Mouse (Mus musculus): ENCODE data around the gene Tex2. TPM values are rescaled to one million over a fixed set of nuclear protein-coding genes. Genes with fewer than 3 reads are reported as not detected.

The Tex2 gene
- total RNA-seq, 2 experiments from 2014 or later, result 40.1 to 42.1 TPM

- no peak for DNase-seq
- intact Hi-C loops (cut with DNase I), result no loop called here
These were observed 144.7 kb downstream of the Tex2 start for GRCm38 (mm10) chr11:106468509-106468908.

- no peak for DNase-seq
- intact Hi-C loops (cut with DNase I), result no loop called here
These were observed 147.3 kb downstream of the Tex2 start for GRCm38 (mm10) chr11:106465932-106466331.

- no peak for DNase-seq
- intact Hi-C loops (cut with DNase I), result no loop called here
These were observed 147.7 kb downstream of the Tex2 start for GRCm38 (mm10) chr11:106465545-106465903.

GRCm38 (mm10) chr11:106464681-106465544, 148.3 kb downstream of the Tex2 start:
- no peak for DNase-seq
- intact Hi-C loops (cut with DNase I), result no loop called here

- intact Hi-C loops (cut with DNase I), result no loop called here
- DNase-seq, result no peak
These were observed 149.4 kb downstream of the Tex2 start for GRCm38 (mm10) chr11:106463845-106464244.

GRCm38 (mm10) chr11:106462309-106462708, 150.9 kb downstream of the Tex2 start:
- intact Hi-C loops (cut with DNase I), result no loop called here
- no peak for DNase-seq

GRCm38 (mm10) chr11:106461145-106461932, 151.9 kb downstream of the Tex2 start:
- no peak for DNase-seq
- intact Hi-C loops (cut with DNase I), result no loop called here

- no peak for DNase-seq
- intact Hi-C loops (cut with DNase I), result no loop called here
These were observed 152.6 kb downstream of the Tex2 start for GRCm38 (mm10) chr11:106460671-106461070.

GRCm38 (mm10) chr11:106458540-106458939, 154.7 kb downstream of the Tex2 start:
- intact Hi-C loops (cut with DNase I), result no loop called here

More at GRCm38 (mm10) chr11:106458540-106458939, 154.7 kb downstream of the Tex2 start:
- DNase-seq, result no peak

Other genes starting within 250 kb of the Tex2 start
- under 1 TPM; 0.81 to 0.92 TPM for gene Prr29, start 248.0 kb downstream of the Tex2 start, total RNA-seq (2021)
- gene Icam2, start 225.3 kb downstream of the Tex2 start, total RNA-seq (2021), result 10 to 100 TPM; 30.3 to 34.9 TPM
- 10 to 100 TPM; 10.2 to 12.9 TPM for gene Ern1, start 125.6 kb downstream of the Tex2 start, total RNA-seq (2021)
- 100 to 1,000 TPM; 120 to 139 TPM for gene Pecam1, start 137.2 kb upstream of the Tex2 start, total RNA-seq (2021)
- 1 to 10 TPM in 1 of 2 experiments, under 1 TPM in 1; 0.97 to 1.0 TPM for gene Milr1, start 137.8 kb upstream of the Tex2 start, total RNA-seq (2021)
- 1 to 10 TPM; 4.4 to 4.5 TPM for gene Polg2, start 166.1 kb upstream of the Tex2 start, total RNA-seq (2021)
- gene Ddx5, start 175.8 kb upstream of the Tex2 start, total RNA-seq (2021), result 100 to 1,000 TPM; 317 to 377 TPM
- gene Cep95, start 175.8 kb upstream of the Tex2 start, total RNA-seq (2021), result 1 to 10 TPM; 6.3 to 7.7 TPM